Mouse (Mus musculus): ENCODE data around the gene Dock8. TPM values are rescaled to one million over a fixed set of nuclear protein-coding genes. Genes with fewer than 3 reads are reported as not detected.

The Dock8 gene
- polyA plus RNA-seq, 1 experiment from 2014 or later: 5.0 TPM

GRCm38 (mm10) chr19:25095135-25095534 lies 95.8 kb downstream of the Dock8 start:
- no peak for ATAC-seq
- 34% methylated on average over 3 of the region's 3 CpGs for WGBS
- Histone ChIP-seq H3K27ac (ENCODE audit: low read length) (no peak overlapping the region), H3K4me2 (ENCODE audit: low read depth, low read length) (no peak overlapping the region), H3K4me3 (ENCODE audit: low read length) (no peak overlapping the region), H3K27me3 (replicated peaks; ENCODE audit: control insufficient read depth, insufficient read depth, low read length) (no peaks in the 10 kb centered on the region), H3K9ac (ENCODE audit: low read depth, low read length) (no peak overlapping the region), H3K4me1 (ENCODE audit: control insufficient read depth, insufficient read depth, low read length) (peaks cover 7% of the 10 kb centered on the region; the same call in 1 of the 2 replicates), H3K36me3 (ENCODE audit: control insufficient read depth, insufficient read depth, low read length) (no peaks in the 10 kb centered on the region), H3K9me3 (ENCODE audit: control insufficient read depth, low read length) (no peaks in the 10 kb centered on the region)

GRCm38 (mm10) chr19:25096316-25096715 lies 97.0 kb downstream of the Dock8 start:
- Histone ChIP-seq H3K36me3 (ENCODE audit: control insufficient read depth, insufficient read depth, low read length) (no peaks in the 10 kb centered on the region), H3K27me3 (replicated peaks; ENCODE audit: control insufficient read depth, insufficient read depth, low read length) (no peaks in the 10 kb centered on the region), H3K4me2 (ENCODE audit: low read depth, low read length) (no peak overlapping the region), H3K9me3 (ENCODE audit: control insufficient read depth, low read length) (no peaks in the 10 kb centered on the region), H3K9ac (ENCODE audit: low read depth, low read length) (no peak overlapping the region), H3K4me3 (ENCODE audit: low read length) (no peak overlapping the region), H3K27ac (ENCODE audit: low read length) (no peak overlapping the region), H3K4me1 (ENCODE audit: control insufficient read depth, insufficient read depth, low read length) (peaks cover 7% of the 10 kb centered on the region; the same call in 1 of the 2 replicates)
- WGBS: 75% methylated on average over 9 of the region's 9 CpGs
- no peak for ATAC-seq

- Histone ChIP-seq H3K27me3 (replicated peaks; ENCODE audit: control insufficient read depth, insufficient read depth, low read length) (no peaks in the 10 kb centered on the region), H3K9me3 (ENCODE audit: control insufficient read depth, low read length) (no peaks in the 10 kb centered on the region), H3K4me1 (ENCODE audit: control insufficient read depth, insufficient read depth, low read length) (peaks cover 7% of the 10 kb centered on the region; the same call in 1 of the 2 replicates), H3K9ac (ENCODE audit: low read depth, low read length) (no peak overlapping the region), H3K27ac (ENCODE audit: low read length) (no peak overlapping the region), H3K36me3 (ENCODE audit: control insufficient read depth, insufficient read depth, low read length) (no peaks in the 10 kb centered on the region), H3K4me3 (ENCODE audit: low read length) (no peak overlapping the region), H3K4me2 (ENCODE audit: low read depth, low read length) (no peak overlapping the region)
- ATAC-seq: peak; percentile 50; the same call in 1 of the 2 replicates
- WGBS: 47% methylated on average over 4 of the region's 4 CpGs
Observed at GRCm38 (mm10) chr19:25096986-25097385, 97.7 kb downstream of the Dock8 start.

GRCm38 (mm10) chr19:25097506-25097905 lies 98.2 kb downstream of the Dock8 start:
- Histone ChIP-seq H3K36me3 (ENCODE audit: control insufficient read depth, insufficient read depth, low read length) (no peaks in the 10 kb centered on the region), H3K27ac (ENCODE audit: low read length) (no peak overlapping the region), H3K27me3 (replicated peaks; ENCODE audit: control insufficient read depth, insufficient read depth, low read length) (no peaks in the 10 kb centered on the region), H3K4me3 (ENCODE audit: low read length) (no peak overlapping the region), H3K4me1 (ENCODE audit: control insufficient read depth, insufficient read depth, low read length) (peaks cover 7% of the 10 kb centered on the region; the same call in 1 of the 2 replicates), H3K9ac (ENCODE audit: low read depth, low read length) (no peak overlapping the region), H3K9me3 (ENCODE audit: control insufficient read depth, low read length) (no peaks in the 10 kb centered on the region), H3K4me2 (ENCODE audit: low read depth, low read length) (no peak overlapping the region)
- 50% methylated on average over 7 of the region's 7 CpGs for WGBS
- no peak for ATAC-seq

GRCm38 (mm10) chr19:25097951-25098350 lies 98.6 kb downstream of the Dock8 start:
- H3K36me3 ChIP-seq (ENCODE audit: control insufficient read depth, insufficient read depth, low read length): no peaks in the 10 kb centered on the region
- peaks cover 7% of the 10 kb centered on the region; the same call in 1 of the 2 replicates for H3K4me1 ChIP-seq (ENCODE audit: control insufficient read depth, insufficient read depth, low read length)
- no peaks in the 10 kb centered on the region for H3K27me3 ChIP-seq (replicated peaks; ENCODE audit: control insufficient read depth, insufficient read depth, low read length)
- H3K4me3 ChIP-seq (ENCODE audit: low read length): no peak overlapping the region
- no peaks in the 10 kb centered on the region for H3K9me3 ChIP-seq (ENCODE audit: control insufficient read depth, low read length)
- H3K27ac ChIP-seq (ENCODE audit: low read length): no peak overlapping the region
- 53% methylated on average over 3 of the region's 3 CpGs for WGBS
- no peak overlapping the region for H3K9ac ChIP-seq (ENCODE audit: low read depth, low read length)
- ATAC-seq: no peak
- H3K4me2 ChIP-seq (ENCODE audit: low read depth, low read length): no peak overlapping the region

GRCm38 (mm10) chr19:25098941-25099340 lies 99.6 kb downstream of the Dock8 start:
- Histone ChIP-seq H3K9ac (ENCODE audit: low read depth, low read length) (no peak overlapping the region), H3K36me3 (ENCODE audit: control insufficient read depth, insufficient read depth, low read length) (no peaks in the 10 kb centered on the region), H3K9me3 (ENCODE audit: control insufficient read depth, low read length) (no peaks in the 10 kb centered on the region), H3K4me1 (ENCODE audit: control insufficient read depth, insufficient read depth, low read length) (peaks cover 7% of the 10 kb centered on the region; the same call in 1 of the 2 replicates), H3K4me3 (ENCODE audit: low read length) (no peak overlapping the region), H3K4me2 (ENCODE audit: low read depth, low read length) (no peak overlapping the region), H3K27me3 (replicated peaks; ENCODE audit: control insufficient read depth, insufficient read depth, low read length) (no peaks in the 10 kb centered on the region), H3K27ac (ENCODE audit: low read length) (no peak overlapping the region)
- WGBS: 80% methylated on average over 4 of the region's 4 CpGs
- no peak for ATAC-seq

- H3K27ac ChIP-seq (ENCODE audit: low read length): no peak overlapping the region
- 45% methylated on average over 9 of the region's 9 CpGs for WGBS
- no peaks in the 10 kb centered on the region for H3K9me3 ChIP-seq (ENCODE audit: control insufficient read depth, low read length)
- H3K36me3 ChIP-seq (ENCODE audit: control insufficient read depth, insufficient read depth, low read length): no peaks in the 10 kb centered on the region
- no peaks in the 10 kb centered on the region for H3K27me3 ChIP-seq (replicated peaks; ENCODE audit: control insufficient read depth, insufficient read depth, low read length)
- H3K4me3 ChIP-seq (ENCODE audit: low read length): no peak overlapping the region
- no peaks in the 10 kb centered on the region for H3K4me1 ChIP-seq (ENCODE audit: control insufficient read depth, insufficient read depth, low read length)
- ATAC-seq: peak; percentile 21; the same call in 1 of the 2 replicates
- no peak overlapping the region for H3K9ac ChIP-seq (ENCODE audit: low read depth, low read length)
- no peak overlapping the region for H3K4me2 ChIP-seq (ENCODE audit: low read depth, low read length)
Observed at GRCm38 (mm10) chr19:25105682-25106081, 106.3 kb downstream of the Dock8 start.

GRCm38 (mm10) chr19:25106315-25106714 lies 107.0 kb downstream of the Dock8 start:
- no peak overlapping the region for H3K4me2 ChIP-seq (ENCODE audit: low read depth, low read length)
- H3K4me3 ChIP-seq (ENCODE audit: low read length): no peak overlapping the region
- WGBS: 88% methylated on average over 8 of the region's 8 CpGs
- H3K27ac ChIP-seq (ENCODE audit: low read length): no peak overlapping the region
- H3K36me3 ChIP-seq (ENCODE audit: control insufficient read depth, insufficient read depth, low read length): no peaks in the 10 kb centered on the region
- no peaks in the 10 kb centered on the region for H3K27me3 ChIP-seq (replicated peaks; ENCODE audit: control insufficient read depth, insufficient read depth, low read length)
- no peaks in the 10 kb centered on the region for H3K4me1 ChIP-seq (ENCODE audit: control insufficient read depth, insufficient read depth, low read length)
- no peaks in the 10 kb centered on the region for H3K9me3 ChIP-seq (ENCODE audit: control insufficient read depth, low read length)
- ATAC-seq: no peak
- no peak overlapping the region for H3K9ac ChIP-seq (ENCODE audit: low read depth, low read length)

- Histone ChIP-seq H3K9me3 (ENCODE audit: control insufficient read depth, low read length) (no peaks in the 10 kb centered on the region), H3K27me3 (replicated peaks; ENCODE audit: control insufficient read depth, insufficient read depth, low read length) (no peaks in the 10 kb centered on the region), H3K4me2 (ENCODE audit: low read depth, low read length) (no peak overlapping the region), H3K36me3 (ENCODE audit: control insufficient read depth, insufficient read depth, low read length) (no peaks in the 10 kb centered on the region), H3K9ac (ENCODE audit: low read depth, low read length) (no peak overlapping the region), H3K4me3 (ENCODE audit: low read length) (no peak overlapping the region), H3K4me1 (ENCODE audit: control insufficient read depth, insufficient read depth, low read length) (no peaks in the 10 kb centered on the region), H3K27ac (ENCODE audit: low read length) (no peak overlapping the region)
- ATAC-seq: no peak
- WGBS: 21% methylated on average over 4 of the region's 4 CpGs
Observed at GRCm38 (mm10) chr19:25107417-25107816, 108.1 kb downstream of the Dock8 start.

- H3K4me1 ChIP-seq (ENCODE audit: control insufficient read depth, insufficient read depth, low read length): no peaks in the 10 kb centered on the region
- H3K9ac ChIP-seq (ENCODE audit: low read depth, low read length): no peak overlapping the region
- H3K4me3 ChIP-seq (ENCODE audit: low read length): no peak overlapping the region
- H3K36me3 ChIP-seq (ENCODE audit: control insufficient read depth, insufficient read depth, low read length): no peaks in the 10 kb centered on the region
- H3K4me2 ChIP-seq (ENCODE audit: low read depth, low read length): no peak overlapping the region
- no peak; the same call in 1 of the 2 replicates for ATAC-seq
- H3K27me3 ChIP-seq (replicated peaks; ENCODE audit: control insufficient read depth, insufficient read depth, low read length): no peaks in the 10 kb centered on the region
- 68% methylated on average over 18 of the region's 18 CpGs for WGBS
- H3K9me3 ChIP-seq (ENCODE audit: control insufficient read depth, low read length): no peaks in the 10 kb centered on the region
- no peak overlapping the region for H3K27ac ChIP-seq (ENCODE audit: low read length)
Observed at GRCm38 (mm10) chr19:25111591-25112233, 112.4 kb downstream of the Dock8 start.
